8 mouse cellular contexts compared by ENCODE assay signal in genomic region chr11:23306764-23307565, GRCm38 (mm10). TPM values are rescaled to one million over a fixed set of nuclear protein-coding genes. Genes with fewer than 3 reads are reported as not detected.
DNase-seq lines count a peak whose midpoint lies in the region; ATAC-seq and TF ChIP-seq lines count a peak whose summit lies in the region.

Gene Usp34, plus strand, starts transcription at chr11:23306895.

- H3K4me3 ChIP-seq in forebrain, embryonic 10.5 days = peak within 1 kb of the TSS; percentile 90
- peak within 1 kb of the TSS; percentile 71 to 88 for H3K4me3 ChIP-seq in heart, embryonic 14.5 days (ENCODE audit: control insufficient read depth in 1 of 2, insufficient read depth in 1 of 2, low read depth in 1 of 2, low read length in 2 of 2)
- H3K4me3 ChIP-seq in liver, embryonic 16.5 days (ENCODE audit: low read depth, low read length) = peak within 1 kb of the TSS; percentile 94
- H3K4me3 ChIP-seq in neural tube, embryonic 13.5 days = peak within 1 kb of the TSS; percentile 97
- peak within 1 kb of the TSS; percentile 98 for H3K4me3 ChIP-seq in testis, adult 2 months (ENCODE audit: control insufficient read depth, low read depth, low read length)

- ATAC-seq in CD4-positive, CD25-positive, alpha-beta regulatory T cell, adult 4 months = peak; percentile 17
- peak; percentile 44 for ATAC-seq in heart, embryonic 14.5 days (ENCODE audit: insufficient number of reproducible peaks, insufficient read depth, low FRiP score, low read depth)
- ATAC-seq in liver, embryonic 16.5 days (ENCODE audit: low read depth) = peak; percentile 59
- peak; percentile 75 for ATAC-seq in neural tube, embryonic 13.5 days (ENCODE audit: low read depth)

- no peaks in the 10 kb centered on the region for H3K27me3 ChIP-seq in forebrain, embryonic 10.5 days (ENCODE audit: poor library complexity, severe bottlenecking)
- H3K27me3 ChIP-seq in heart, embryonic 14.5 days (ENCODE audit: control insufficient read depth, insufficient read depth, low read length) = no peaks in the 10 kb centered on the region
- no peaks in the 10 kb centered on the region for H3K27me3 ChIP-seq in liver, embryonic 16.5 days (ENCODE audit: control insufficient read depth, insufficient read depth, low read depth, low read length)
- H3K27me3 ChIP-seq in neural tube, embryonic 13.5 days = no peaks in the 10 kb centered on the region
- H3K27me3 ChIP-seq in testis, adult 2 months (ENCODE audit: control insufficient read depth, insufficient read depth, low read length) = no peaks in the 10 kb centered on the region

- H3K9me3 ChIP-seq in forebrain, embryonic 10.5 days = no peaks in the 10 kb centered on the region
- no peaks in the 10 kb centered on the region for H3K9me3 ChIP-seq in heart, embryonic 14.5 days (ENCODE audit: control insufficient read depth, low read length)
- H3K9me3 ChIP-seq in liver, embryonic 16.5 days (replicated peaks; ENCODE audit: control insufficient read depth, low read length) = no peaks in the 10 kb centered on the region
- no peaks in the 10 kb centered on the region for H3K9me3 ChIP-seq in neural tube, embryonic 13.5 days

- no peak for TF ChIP-seq POLR2A in brain, embryonic 14.5 days (IDR thresholded peaks at IDR 0.05; ENCODE audit: borderline replicate concordance, extremely low read depth, insufficient read depth, insufficient read length, poor library complexity, severe bottlenecking)
- no peak for TF ChIP-seq POLR2A in testis, adult 2 months (IDR thresholded peaks at IDR 0.05; ENCODE audit: control insufficient read depth, low read depth, low read length)

- under 1% methylated on average over 52 of the region's 80 CpGs for WGBS in forebrain, embryonic 10.5 days
- under 1% methylated on average over 42 of the region's 80 CpGs for WGBS in heart, embryonic 14.5 days
- WGBS in liver, embryonic 16.5 days (ENCODE audit: insufficient replicate concordance) = under 1% methylated on average over 35 of the region's 80 CpGs
- under 1% methylated on average over 29 of the region's 80 CpGs for WGBS in neural tube, embryonic 13.5 days

- peaks cover 17% of the 10 kb centered on the region for H3K4me1 ChIP-seq in forebrain, embryonic 10.5 days
- H3K4me1 ChIP-seq in heart, embryonic 14.5 days (ENCODE audit: control insufficient read depth in 2 of 2, insufficient read depth in 2 of 2, low read length in 2 of 2) = peaks cover 2 to 14% of the 10 kb centered on the region in 2 experiments; a peak in 2 of 4 replicates
- H3K4me1 ChIP-seq in liver, embryonic 16.5 days (ENCODE audit: control insufficient read depth, low read depth, low read length) = peaks cover 22% of the 10 kb centered on the region
- peaks cover 21% of the 10 kb centered on the region for H3K4me1 ChIP-seq in neural tube, embryonic 13.5 days (replicated peaks)
- peaks cover 2% of the 10 kb centered on the region; the same call in 1 of the 2 replicates for H3K4me1 ChIP-seq in testis, adult 2 months (ENCODE audit: control insufficient read depth, insufficient read depth, low read length)

- TF ChIP-seq CTCF in brain, embryonic 14.5 days (IDR thresholded peaks at IDR 0.05; ENCODE audit: borderline replicate concordance, extremely low read depth, insufficient read depth, insufficient read length) = no peak
- TF ChIP-seq CTCF in testis, adult 2 months (IDR thresholded peaks at IDR 0.05; ENCODE audit: control insufficient read depth, insufficient read depth, insufficient replicate concordance, low read depth, low read length) = no peak

- H3K27ac ChIP-seq in forebrain, embryonic 10.5 days = peak within 1 kb of the TSS; percentile 98
- H3K27ac ChIP-seq in heart, embryonic 14.5 days (replicated peaks in 1 of 2; ENCODE audit: control insufficient read depth in 1 of 2, insufficient read depth in 1 of 2, low read depth in 2 of 2, low read length in 2 of 2) = peak within 1 kb of the TSS; percentile 88 to 98
- peak within 1 kb of the TSS; percentile 99 for H3K27ac ChIP-seq in liver, embryonic 16.5 days (ENCODE audit: low read length)
- peak within 1 kb of the TSS; percentile 99 for H3K27ac ChIP-seq in neural tube, embryonic 13.5 days (replicated peaks)
- H3K27ac ChIP-seq in testis, adult 2 months (ENCODE audit: control insufficient read depth, insufficient read depth, low read depth, low read length) = peak within 1 kb of the TSS; percentile 97

- H3K9ac ChIP-seq in heart, embryonic 14.5 days (ENCODE audit: low read length) = peak within 1 kb of the TSS; percentile 89
- H3K9ac ChIP-seq in liver, embryonic 16.5 days (ENCODE audit: low read depth, low read length) = peak within 1 kb of the TSS; percentile 98
- peak within 1 kb of the TSS; percentile 96 for H3K9ac ChIP-seq in neural tube, embryonic 13.5 days

- H3K36me3 ChIP-seq in forebrain, embryonic 10.5 days (replicated peaks) = peaks cover 23% of the 10 kb centered on the region
- 0 out of 2 replicates have a peak, but pooled peaks cover 4% of the 10 kb centered on the region for H3K36me3 ChIP-seq in heart, embryonic 14.5 days (ENCODE audit: control insufficient read depth, insufficient read depth, low read length)
- H3K36me3 ChIP-seq in liver, embryonic 16.5 days (ENCODE audit: control insufficient read depth, insufficient read depth) = no peaks in the 10 kb centered on the region
- H3K36me3 ChIP-seq in neural tube, embryonic 13.5 days = no peaks in the 10 kb centered on the region
- no peaks in the 10 kb centered on the region for H3K36me3 ChIP-seq in testis, adult 2 months (ENCODE audit: control insufficient read depth, insufficient read depth, low read length)

- H3K4me2 ChIP-seq in heart, embryonic 14.5 days (ENCODE audit: low read length) = peak within 1 kb of the TSS; percentile 79
- peak within 1 kb of the TSS; percentile 74 for H3K4me2 ChIP-seq in liver, embryonic 16.5 days (ENCODE audit: low read depth, low read length)
- peak within 1 kb of the TSS; percentile 67 for H3K4me2 ChIP-seq in neural tube, embryonic 13.5 days

- peak; percentile 65 for DNase-seq in brain, embryonic 14.5 days (ENCODE audit: low read depth)
- DNase-seq in forebrain, embryonic 10.5 days (ENCODE audit: extremely low spot score, low spot score) = peak; percentile 72
- DNase-seq in kidney, postnatal 14 days = peak; percentile 86

RNA-seq across cellular contexts. Expression of gene Usp34, which starts in this region (rescaled TPM):
- polyA plus RNA-seq in CD4-positive, CD25-positive, alpha-beta regulatory T cell, adult 4 months (2017; shearing (Covaris generic)) = 10 to 100 TPM; 40.1 to 56.0 TPM
- 41.8 and 57.6 TPM in 2 replicates for polyA plus RNA-seq in brain, embryonic 14.5 days (2012; rRNA removed)
- polyA plus RNA-seq in forebrain, embryonic 10.5 days (2016; fragmentation: Nextera tagmentation; extraction: Ambion mirVana) = 21.7 and 26.1 TPM in 2 replicates
- polyA plus RNA-seq in heart, embryonic 14.5 days (2014; fragmentation: Nextera tagmentation; extraction: Ambion mirVana) = 23.3 and 24.0 TPM in 2 replicates
- 6.4 and 7.3 TPM in 2 replicates for polyA plus RNA-seq in liver, embryonic 16.5 days (2015; fragmentation: Nextera tagmentation; extraction: Ambion mirVana)
- 27.3 and 29.6 TPM in 2 replicates for polyA plus RNA-seq in neural tube, embryonic 13.5 days (2015; fragmentation: Nextera tagmentation; extraction: Ambion mirVana)
- 14.9 and 23.4 TPM in 2 replicates for polyA plus RNA-seq in testis, adult 2 months (2012; rRNA removed)

Comparison
In these comparisons a context has a peak if more than half of its experiments do, and no peak if none do; other contexts are left out.
1. Peak in every context shown above with its lines: DNase-seq, ATAC-seq, H3K4me3 ChIP-seq and H3K27ac ChIP-seq.
2. ATAC-seq: peak in every context shown above with its lines; median percentile 75 in neural tube, embryonic 13.5 days; 59 in liver, embryonic 16.5 days; 44 in heart, embryonic 14.5 days; 17 in CD4-positive, CD25-positive, alpha-beta regulatory T cell, adult 4 months.